Mouse (Mus musculus) testis, adult 2 months (tissue): ENCODE data around the gene Kidins220. TPM values are rescaled to one million over a fixed set of nuclear protein-coding genes. Genes with fewer than 3 reads are reported as not detected.

Source experiments
- H3K27ac ChIP-seq: fragments of 200-500 bp; 2 replicates; pipeline ENCODE4 v1.5.1; 2012; ENCODE audit warnings: low read depth, low read length; ENCODE audit not compliant: control insufficient read depth, insufficient read depth
- H3K27me3 ChIP-seq: fragments of 200-500 bp; 2 replicates; pipeline ENCODE4 v1.6.1; 2012; ENCODE audit warnings: mild to moderate bottlenecking, low read length, moderate library complexity; ENCODE audit not compliant: control insufficient read depth, insufficient read depth
- H3K36me3 ChIP-seq: fragments of 200-500 bp; 2 replicates; pipeline ENCODE4 v1.6.1; 2012; ENCODE audit warnings: mild to moderate bottlenecking, low read length; ENCODE audit not compliant: control insufficient read depth, insufficient read depth
- H3K4me1 ChIP-seq: fragments of 200-500 bp; 2 replicates; pipeline ENCODE4 v1.6.1; 2012; ENCODE audit warnings: low read length; ENCODE audit not compliant: control insufficient read depth, insufficient read depth
- H3K4me3 ChIP-seq: fragments of 200-500 bp; 2 replicates; pipeline ENCODE4 v1.5.1; 2012; ENCODE audit warnings: low read depth, mild to moderate bottlenecking, low read length, moderate library complexity, mixed read lengths; ENCODE audit not compliant: control insufficient read depth
- CTCF ChIP-seq: fragments of 200-500 bp; IDR thresholded peaks from 2 replicates; pipeline ENCODE4 v1.5.1; 2012; ENCODE audit warnings: low read depth, mild to moderate bottlenecking, inconsistent platforms, low read length, moderate library complexity; ENCODE audit not compliant: control insufficient read depth, insufficient read depth, insufficient replicate concordance
- POLR2A ChIP-seq: fragments of 200-500 bp; IDR thresholded peaks from 2 replicates; pipeline ENCODE4 v1.6.1; 2012; ENCODE audit warnings: low read depth, mild to moderate bottlenecking, inconsistent platforms, low read length, moderate library complexity; ENCODE audit not compliant: control insufficient read depth
- polyA plus RNA-seq: library from polyadenylated mRNA; depleted of rRNA; stranded (reverse); fragments of >200 nt; gene quantifications from 2 replicates; pipeline ENCODE4 v1.2.3, GENCODE M21; 2012; rRNA removed

Gene Kidins220
- polyA plus RNA-seq, 1 experiment = 14.2 TPM

DNA sequence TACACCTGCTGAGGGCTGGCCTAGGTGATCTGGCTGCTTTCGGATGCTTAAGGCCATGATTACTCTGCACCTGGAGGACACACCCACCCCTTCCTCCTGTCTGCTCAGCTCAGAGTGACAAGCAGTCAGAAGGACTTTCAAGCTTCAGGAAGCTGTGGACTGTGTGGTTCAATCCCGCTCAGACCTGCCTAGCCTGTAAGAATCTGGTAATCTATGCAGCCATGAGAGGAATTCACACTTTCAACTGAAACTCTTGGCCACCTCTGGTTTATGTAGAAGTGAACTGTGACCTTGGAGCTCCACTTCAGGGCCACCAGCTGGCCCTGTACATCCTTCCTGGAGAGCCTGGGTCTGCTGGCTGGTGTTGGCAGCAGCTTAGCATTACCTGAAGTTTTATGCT is 134.1 kb downstream of the Kidins220 start:
- H3K36me3 ChIP-seq = no peaks in the 10 kb centered on the region
- H3K27me3 ChIP-seq = no peaks in the 10 kb centered on the region
- TF ChIP-seq CTCF (no peak), POLR2A (no peak)
- no peaks in the 10 kb centered on the region for H3K4me1 ChIP-seq
- H3K4me3 ChIP-seq = no peak overlapping the region
- H3K27ac ChIP-seq = no peak overlapping the region

DNA sequence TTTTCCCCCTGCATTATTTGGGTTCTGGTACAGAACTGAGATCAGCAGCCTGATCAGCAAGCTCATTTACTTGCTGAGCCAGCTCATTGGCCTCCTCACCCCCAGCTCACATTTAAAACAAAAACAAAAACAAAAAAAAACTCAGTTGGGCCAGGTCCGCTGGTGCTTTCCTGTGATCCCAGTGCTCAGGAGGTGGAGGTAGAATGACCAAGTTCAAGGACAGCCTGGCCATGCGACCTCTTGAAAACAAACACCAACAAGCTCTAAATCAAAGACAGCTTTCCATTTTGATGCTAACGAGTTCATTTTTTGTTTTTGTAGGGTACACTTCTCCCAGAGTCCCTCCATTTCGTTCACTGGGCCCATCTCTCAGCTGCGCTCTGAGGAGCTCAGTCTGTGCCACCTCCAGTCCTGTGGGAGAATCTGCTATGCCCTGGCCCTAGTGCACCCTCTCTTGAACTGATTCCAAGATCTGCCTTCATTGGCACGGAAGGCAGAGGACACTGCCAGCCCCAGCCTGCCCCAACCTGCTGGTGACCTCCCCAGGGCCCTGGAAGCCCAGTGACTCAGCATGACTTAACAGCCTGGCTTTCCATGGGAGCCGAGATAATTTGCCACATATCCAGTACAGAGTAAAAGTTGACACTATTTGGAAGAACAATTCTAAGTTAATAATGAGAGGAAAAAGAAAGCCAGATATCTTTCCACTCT is 135.4 kb downstream of the Kidins220 start:
- Histone ChIP-seq H3K4me1 (no peaks in the 10 kb centered on the region), H3K36me3 (no peaks in the 10 kb centered on the region), H3K27me3 (no peaks in the 10 kb centered on the region), H3K4me3 (no peak overlapping the region), H3K27ac (no peak overlapping the region; the same call in 1 of the 2 replicates)
- TF ChIP-seq CTCF (no peak), POLR2A (no peak)

DNA sequence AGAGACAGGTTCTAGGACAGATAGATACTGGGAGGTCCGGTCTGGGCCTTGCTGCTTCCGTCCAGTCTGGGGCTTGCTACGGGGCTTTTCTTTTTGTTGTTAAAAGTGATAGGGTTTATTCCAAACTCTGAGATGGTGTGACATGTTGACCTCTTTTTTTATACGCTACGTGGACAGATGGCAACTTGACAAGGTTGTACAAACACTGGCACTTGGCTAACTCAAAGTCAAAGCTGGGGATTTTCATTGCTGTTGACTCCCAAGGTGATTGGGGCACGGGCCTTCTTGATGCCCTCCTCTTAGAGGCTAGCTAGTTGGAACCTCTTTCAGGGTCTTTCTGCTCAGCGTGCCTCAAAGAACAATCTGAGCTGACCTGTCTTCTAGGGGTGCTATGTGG is 136.0 kb downstream of the Kidins220 start:
- no peaks in the 10 kb centered on the region for H3K27me3 ChIP-seq
- H3K4me1 ChIP-seq = no peaks in the 10 kb centered on the region
- no peak overlapping the region for H3K4me3 ChIP-seq
- no peak overlapping the region; the same call in 1 of the 2 replicates for H3K27ac ChIP-seq
- no peak for TF ChIP-seq CTCF
- no peak for TF ChIP-seq POLR2A
- H3K36me3 ChIP-seq = no peaks in the 10 kb centered on the region

Other genes with a start within 250 kb of the Kidins220 start
- 8.4 and 9.7 TPM in 2 replicates for gene Mboat2, start 144.0 kb upstream of the Kidins220 start, polyA plus RNA-seq
- gene Id2, start 122.2 kb downstream of the Kidins220 start, polyA plus RNA-seq = 7.6 and 14.4 TPM in 2 replicates